Mouse (Mus musculus): ENCODE data around the gene Slc2a4. TPM values are rescaled to one million over a fixed set of nuclear protein-coding genes. Genes with fewer than 3 reads are reported as not detected.
"Not testable (repeated sequence)": the region's sequence is repeated elsewhere in the genome, so short reads cannot be mapped to it uniquely, and the experiment has no call there.

Gene Slc2a4
- polyA plus RNA-seq, 1 experiment from 2014 or later, result 3.9 TPM

GRCm38 (mm10) chr11:69966860-69967517, 19.0 kb upstream of the Slc2a4 start:
- no peak for ATAC-seq (ENCODE audit: low FRiP score)
- 37% methylated on average over 17 of the region's 17 CpGs for WGBS
- Histone ChIP-seq H3K27ac (no peak overlapping the region), H3K9me3 (no peaks in the 10 kb centered on the region), H3K4me3 (peak overlapping the region; percentile 25), H3K36me3 (peaks cover 39% of the 10 kb centered on the region), H3K4me1 (replicated peaks) (peaks cover 20% of the 10 kb centered on the region), H3K4me2 (peak overlapping the region; percentile 47), H3K27me3 (peaks cover 73% of the 10 kb centered on the region), H3K9ac (peak overlapping the region; percentile 19; the same call in 1 of the 2 replicates)

GRCm38 (mm10) chr11:69966006-69966859, 18.2 kb upstream of the Slc2a4 start:
- ATAC-seq (ENCODE audit: low FRiP score), result no peak; the same call in 1 of the 2 replicates
- Histone ChIP-seq H3K9ac (peak overlapping the region; percentile 19; the same call in 1 of the 2 replicates), H3K9me3 (no peaks in the 10 kb centered on the region), H3K4me1 (replicated peaks) (peaks cover 20% of the 10 kb centered on the region), H3K4me3 (peak overlapping the region; percentile 25), H3K27ac (no peak overlapping the region), H3K4me2 (peak overlapping the region; percentile 47), H3K36me3 (peaks cover 32% of the 10 kb centered on the region), H3K27me3 (peaks cover 80% of the 10 kb centered on the region)
- WGBS, result 3% methylated on average over 59 of the region's 59 CpGs

- H3K27me3 ChIP-seq, result peaks cover 87% of the 10 kb centered on the region
- 2% methylated on average over 49 of the region's 49 CpGs for WGBS
- no peak for ATAC-seq (ENCODE audit: low FRiP score)
These were observed 17.4 kb upstream of the Slc2a4 start for GRCm38 (mm10) chr11:69965271-69966005.

GRCm38 (mm10) chr11:69964650-69965270, 16.8 kb upstream of the Slc2a4 start, which contains the start of gene Cldn7:
TSS of gene Cldn7 (plus strand) at chr11:69964779.
- 8% methylated on average over 24 of the region's 24 CpGs for WGBS
- peak within 1 kb of the TSS; percentile 18 for H3K4me3 ChIP-seq
- ATAC-seq (ENCODE audit: low FRiP score), result no peak
- H3K27ac ChIP-seq, result no peak within 1 kb of the TSS
- peaks cover 20% of the 10 kb centered on the region for H3K36me3 ChIP-seq
- H3K27me3 ChIP-seq, result peaks cover 93% of the 10 kb centered on the region
- no peaks in the 10 kb centered on the region for H3K9me3 ChIP-seq
- H3K4me2 ChIP-seq, result peak within 1 kb of the TSS; percentile 26; the same call in 1 of the 2 replicates
- H3K9ac ChIP-seq, result no peak within 1 kb of the TSS
- peaks cover 20% of the 10 kb centered on the region for H3K4me1 ChIP-seq (replicated peaks)

More at GRCm38 (mm10) chr11:69965271-69966005, 17.4 kb upstream of the Slc2a4 start:
- Histone ChIP-seq H3K4me3 (peak overlapping the region; percentile 25), H3K36me3 (peaks cover 27% of the 10 kb centered on the region), H3K4me1 (replicated peaks) (peaks cover 20% of the 10 kb centered on the region), H3K9ac (no peak overlapping the region), H3K4me2 (peak overlapping the region; percentile 47), H3K9me3 (no peaks in the 10 kb centered on the region), H3K27ac (no peak overlapping the region)

- no peak overlapping the region for H3K4me2 ChIP-seq
- H3K9ac ChIP-seq, result no peak overlapping the region
- WGBS, result 58% methylated on average over 5 of the region's 5 CpGs
- H3K9me3 ChIP-seq, result no peaks in the 10 kb centered on the region
- no peaks in the 10 kb centered on the region for H3K36me3 ChIP-seq
- H3K27ac ChIP-seq, result no peak overlapping the region
- H3K27me3 ChIP-seq, result peaks cover 81% of the 10 kb centered on the region
- H3K4me3 ChIP-seq, result no peak overlapping the region
- no peak for ATAC-seq (ENCODE audit: low FRiP score)
- peaks cover 19% of the 10 kb centered on the region for H3K4me1 ChIP-seq (replicated peaks)
These were observed 13.9 kb upstream of the Slc2a4 start for GRCm38 (mm10) chr11:69961841-69962240.

- Histone ChIP-seq H3K27ac (no peak overlapping the region), H3K4me3 (no peak overlapping the region), H3K27me3 (peaks cover 70% of the 10 kb centered on the region), H3K9ac (no peak overlapping the region), H3K4me2 (no peak overlapping the region), H3K4me1 (replicated peaks) (peaks cover 7% of the 10 kb centered on the region), H3K36me3 (no peaks in the 10 kb centered on the region), H3K9me3 (no peaks in the 10 kb centered on the region)
- WGBS, result 28% methylated on average over 5 of the region's 5 CpGs
- no peak for ATAC-seq (ENCODE audit: low FRiP score)
These were observed 12.6 kb upstream of the Slc2a4 start for GRCm38 (mm10) chr11:69960616-69961015.

GRCm38 (mm10) chr11:69956218-69956617, 8.2 kb upstream of the Slc2a4 start:
- H3K36me3 ChIP-seq, result no peaks in the 10 kb centered on the region
- no peak overlapping the region for H3K4me3 ChIP-seq
- WGBS, result 86% methylated on average over 1 of the region's 1 CpGs
- peaks cover 41% of the 10 kb centered on the region for H3K27me3 ChIP-seq
- H3K4me2 ChIP-seq, result no peak overlapping the region
- no peak overlapping the region for H3K27ac ChIP-seq
- no peaks in the 10 kb centered on the region for H3K9me3 ChIP-seq
- H3K4me1 ChIP-seq (replicated peaks), result no peaks in the 10 kb centered on the region
- no peak overlapping the region for H3K9ac ChIP-seq
- no peak for ATAC-seq (ENCODE audit: low FRiP score)

- ATAC-seq (ENCODE audit: low FRiP score); H3K9ac ChIP-seq; H3K36me3 ChIP-seq; H3K9me3 ChIP-seq; H3K4me1 ChIP-seq (replicated peaks); H3K4me2 ChIP-seq; H3K27ac ChIP-seq; H3K4me3 ChIP-seq: not testable (repeated sequence)
- WGBS, result 81% methylated on average over 4 of the region's 4 CpGs
- H3K27me3 ChIP-seq, result peaks cover 39% of the 10 kb centered on the region
These were observed 7.6 kb upstream of the Slc2a4 start for GRCm38 (mm10) chr11:69955618-69956017.

GRCm38 (mm10) chr11:69953267-69953915, 5.4 kb upstream of the Slc2a4 start:
- WGBS, result 68% methylated on average over 11 of the region's 11 CpGs
- no peak for ATAC-seq (ENCODE audit: low FRiP score)

GRCm38 (mm10) chr11:69952274-69952673, 4.3 kb upstream of the Slc2a4 start:
- ATAC-seq (ENCODE audit: low FRiP score), result no peak
- H3K4me3 ChIP-seq, result no peak overlapping the region
- H3K9me3 ChIP-seq, result no peaks in the 10 kb centered on the region
- peaks cover 45% of the 10 kb centered on the region; the same call in 1 of the 2 replicates for H3K27me3 ChIP-seq
- 53% methylated on average over 1 of the region's 1 CpGs for WGBS
- H3K4me2 ChIP-seq, result no peak overlapping the region
- H3K4me1 ChIP-seq (replicated peaks), result peaks cover 15% of the 10 kb centered on the region
- no peak overlapping the region for H3K27ac ChIP-seq
- H3K36me3 ChIP-seq, result no peaks in the 10 kb centered on the region
- H3K9ac ChIP-seq, result no peak overlapping the region

More at GRCm38 (mm10) chr11:69953267-69953915, 5.4 kb upstream of the Slc2a4 start:
- Histone ChIP-seq H3K27me3 (peaks cover 38% of the 10 kb centered on the region; the same call in 1 of the 2 replicates), H3K4me2 (no peak overlapping the region), H3K27ac (no peak overlapping the region), H3K9ac (no peak overlapping the region), H3K36me3 (no peaks in the 10 kb centered on the region), H3K4me1 (replicated peaks) (peaks cover 4% of the 10 kb centered on the region), H3K4me3 (no peak overlapping the region), H3K9me3 (no peaks in the 10 kb centered on the region)

- no peaks in the 10 kb centered on the region for H3K9me3 ChIP-seq
- 46% methylated on average over 4 of the region's 4 CpGs for whole genome bisulfite sequencing
- H3K36me3 ChIP-seq, result no peaks in the 10 kb centered on the region
- no peak overlapping the region for H3K9ac ChIP-seq
- H3K27ac ChIP-seq, result no peak overlapping the region
- no peak overlapping the region for H3K4me3 ChIP-seq
- peaks cover 19% of the 10 kb centered on the region for H3K4me1 ChIP-seq (replicated peaks)
- no peak for ATAC-seq (ENCODE audit: low FRiP score)
- H3K4me2 ChIP-seq, result no peak overlapping the region
- H3K27me3 ChIP-seq, result peaks cover 50% of the 10 kb centered on the region
These were observed 2.9 kb upstream of the Slc2a4 start for GRCm38 (mm10) chr11:69950807-69951459.
